Mouse (Mus musculus): Measurements from ENCODE around the gene Alpk1. TPM values are rescaled to one million over a fixed set of nuclear protein-coding genes. Genes with fewer than 3 reads are reported as not detected.

Gene Alpk1
- polyA plus RNA-seq, 1 experiment = 6.5 TPM

DNA sequence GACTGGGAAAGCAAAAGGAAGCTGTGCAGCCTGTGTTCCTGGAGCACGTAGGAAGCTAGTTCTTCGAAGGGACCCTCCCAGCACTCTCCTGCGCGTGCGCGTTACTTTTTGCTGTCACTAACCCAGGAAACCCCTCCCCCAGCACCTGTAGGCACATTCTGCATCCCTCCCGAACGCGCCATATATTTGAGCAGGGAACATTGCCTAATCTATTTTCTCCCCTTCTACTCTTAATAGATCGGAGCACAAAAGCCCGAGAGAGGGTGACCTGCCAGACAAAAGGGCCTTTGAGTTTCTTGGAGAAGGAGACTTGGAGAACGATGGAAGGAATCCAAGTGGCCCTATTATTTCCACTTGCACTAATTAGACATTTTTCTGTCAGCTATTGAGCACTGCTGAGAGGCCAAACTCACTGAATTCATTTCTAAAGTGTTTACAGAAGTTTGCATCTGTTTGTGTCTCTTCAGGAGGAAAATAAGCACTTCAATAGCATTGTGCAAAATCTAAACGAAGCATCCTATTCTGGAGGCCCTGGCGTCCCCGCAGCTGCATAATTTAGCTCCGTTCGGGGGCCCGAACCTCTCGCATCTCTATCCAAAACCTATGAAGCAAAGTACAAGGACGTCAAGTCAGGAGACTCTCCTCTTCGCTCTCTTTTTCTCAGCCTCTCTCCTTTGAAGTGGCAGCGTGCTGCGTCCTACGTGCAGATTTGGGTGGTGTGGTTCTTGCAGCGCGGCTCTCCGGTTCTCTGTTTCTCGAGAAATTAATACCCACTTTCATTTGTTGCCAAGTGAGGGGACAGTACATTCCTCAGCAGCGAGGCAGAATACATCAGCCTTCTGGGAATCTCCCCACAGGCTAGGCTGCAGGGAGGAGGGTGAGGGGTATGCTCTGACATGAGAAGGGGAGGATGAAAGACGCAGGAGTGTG lies 74.5 kb downstream of the Alpk1 start:
- WGBS = 51% methylated on average over 30 of the region's 30 CpGs
- DNase-seq (ENCODE audit: low read depth, low spot score) = no peak

DNA sequence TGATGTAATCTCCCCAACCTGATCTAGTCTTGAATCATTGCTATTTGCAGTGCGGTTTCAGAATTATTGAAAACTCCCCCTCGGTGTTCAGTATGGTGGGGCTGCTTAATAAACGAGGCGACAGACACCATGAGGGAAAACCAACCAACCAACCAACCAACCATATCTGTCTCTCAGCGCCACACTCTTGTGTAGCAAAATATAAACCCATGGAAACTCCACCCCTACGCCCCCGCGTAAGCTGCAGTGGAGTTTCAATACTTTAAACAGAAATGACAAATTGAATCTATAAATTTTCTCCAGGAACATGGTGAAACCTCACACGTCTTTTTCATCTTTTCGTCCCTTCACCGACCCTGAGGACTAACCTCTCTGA lies 75.2 kb downstream of the Alpk1 start:
- 86% methylated on average over 11 of the region's 11 CpGs for WGBS

DNA sequence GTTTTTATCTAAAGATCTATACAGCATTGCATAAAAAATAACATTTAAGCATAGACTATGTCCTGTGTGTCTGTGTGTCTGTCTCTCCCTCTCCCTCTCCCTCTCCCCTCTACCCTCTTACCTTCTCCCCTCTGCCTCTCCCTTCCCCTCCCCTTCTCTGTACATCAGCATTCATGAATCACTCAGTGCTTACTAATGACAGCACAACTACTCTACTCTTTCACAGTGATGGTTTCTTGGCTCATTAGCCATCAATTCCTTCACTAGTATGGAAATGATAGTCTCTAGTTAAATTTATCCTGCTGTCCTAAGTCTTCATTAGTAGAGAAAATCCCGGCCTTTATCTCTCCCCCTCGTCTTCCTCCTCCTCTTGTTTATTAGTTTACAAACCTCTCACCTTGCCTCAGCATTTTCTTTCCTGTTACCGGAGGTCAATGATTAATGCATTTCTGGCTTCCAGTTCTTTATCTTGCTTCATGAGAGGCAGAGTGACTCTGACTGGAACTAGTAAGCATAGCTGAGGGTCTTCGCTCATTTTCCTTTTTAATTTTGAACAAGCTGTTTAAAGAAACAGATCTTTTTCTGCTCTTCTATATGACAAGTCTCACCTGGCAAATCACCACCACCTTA lies 79.0 kb downstream of the Alpk1 start:
- DNase-seq (ENCODE audit: low read depth, low spot score) = no peak
- WGBS = 50% methylated on average over 4 of the region's 4 CpGs

More for the DNA sequence above, 75.2 kb downstream of the Alpk1 start:
- no peak for DNase-seq (ENCODE audit: low read depth, low spot score)

- no peak for DNase-seq (ENCODE audit: low read depth, low spot score)
- WGBS = 89% methylated on average over 5 of the region's 5 CpGs
Measured at GRCm38 (mm10) chr3:127698636-127699035, 81.7 kb downstream of the Alpk1 start.

- DNase-seq (ENCODE audit: low read depth, low spot score) = no peak
- 77% methylated on average over 11 of the region's 11 CpGs for WGBS
Measured at GRCm38 (mm10) chr3:127696541-127696940, 83.8 kb downstream of the Alpk1 start.

- 79% methylated on average over 40 of the region's 43 CpGs for WGBS
- no peak for DNase-seq (ENCODE audit: low read depth, low spot score)
Measured at GRCm38 (mm10) chr3:127694802-127695771, 85.2 kb downstream of the Alpk1 start.

GRCm38 (mm10) chr3:127691230-127691629 lies 89.1 kb downstream of the Alpk1 start:
- no peak for DNase-seq (ENCODE audit: low read depth, low spot score)
- 88% methylated on average over 4 of the region's 4 CpGs for WGBS

GRCm38 (mm10) chr3:127679703-127680102 lies 100.6 kb downstream of the Alpk1 start:
- WGBS = 89% methylated on average over 15 of the region's 15 CpGs

GRCm38 (mm10) chr3:127661646-127662531 lies 118.4 kb downstream of the Alpk1 start:
- DNase-seq (ENCODE audit: low read depth, low spot score) = no peak
- 86% methylated on average over 22 of the region's 22 CpGs for WGBS

More at GRCm38 (mm10) chr3:127679703-127680102, 100.6 kb downstream of the Alpk1 start:
- no peak for DNase-seq (ENCODE audit: low read depth, low spot score)

DNA sequence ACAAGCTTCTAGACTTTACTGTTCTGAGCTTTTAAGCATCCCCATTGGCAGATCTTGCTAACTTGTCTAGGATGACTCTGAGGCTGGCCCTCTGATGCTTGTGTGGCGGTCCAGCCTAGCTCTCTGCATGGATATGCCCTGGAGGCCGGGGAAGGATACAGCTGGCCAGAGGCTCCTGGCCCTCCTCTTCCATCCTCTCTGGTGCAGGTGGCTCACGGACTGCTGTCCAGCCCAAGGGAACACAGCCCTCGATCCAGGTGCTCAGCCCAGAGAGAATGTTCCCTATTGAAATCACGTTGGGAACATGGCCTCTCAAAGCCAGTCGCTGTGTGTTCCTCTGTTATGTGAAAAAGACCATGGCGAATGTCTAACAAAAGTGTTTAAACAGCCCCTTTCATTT lies 119.6 kb downstream of the Alpk1 start:
- no peak for DNase-seq (ENCODE audit: low read depth, low spot score)
- WGBS = 85% methylated on average over 7 of the region's 7 CpGs

- 61% methylated on average over 7 of the region's 7 CpGs for WGBS
Measured at GRCm38 (mm10) chr3:127651742-127652653, 128.3 kb downstream of the Alpk1 start.

GRCm38 (mm10) chr3:127646156-127646825 lies 134.0 kb downstream of the Alpk1 start:
- WGBS = 50% methylated on average over 18 of the region's 18 CpGs
- DNase-seq (ENCODE audit: low read depth, low spot score) = no peak

More at GRCm38 (mm10) chr3:127651742-127652653, 128.3 kb downstream of the Alpk1 start:
- DNase-seq (ENCODE audit: low read depth, low spot score) = no peak

- 8% methylated on average over 5 of the region's 5 CpGs for WGBS
- DNase-seq (ENCODE audit: low read depth, low spot score) = no peak
Measured at GRCm38 (mm10) chr3:127642211-127642610, 138.1 kb downstream of the Alpk1 start.

- no peak for DNase-seq (ENCODE audit: low read depth, low spot score)
Measured at GRCm38 (mm10) chr3:127640762-127641700, 139.3 kb downstream of the Alpk1 start.

GRCm38 (mm10) chr3:127639875-127640761 lies 140.2 kb downstream of the Alpk1 start:
- WGBS = 6% methylated on average over 36 of the region's 36 CpGs
- DNase-seq (ENCODE audit: low read depth, low spot score) = no peak

More at GRCm38 (mm10) chr3:127640762-127641700, 139.3 kb downstream of the Alpk1 start:
- WGBS = 7% methylated on average over 37 of the region's 37 CpGs
